Mouse (Mus musculus) stomach, embryonic 16.5 days (tissue): ENCODE data around the gene Rdh16f1. TPM values are rescaled to one million over a fixed set of nuclear protein-coding genes. Genes with fewer than 3 reads are reported as not detected.
"Not testable (repeated sequence)": the region's sequence is repeated elsewhere in the genome, so short reads cannot be mapped to it uniquely, and the experiment has no call there.

Experiments
- ATAC-seq: fragments of 200-750 bp; cut with Nextera tagmentation; 2 replicates; pipeline ENCODE4 v1.8.0; 2017; ENCODE audit warnings: moderate number of reproducible peaks, moderate TSS enrichment; ENCODE audit not compliant: insufficient read depth, low FRiP score
- H3K27ac ChIP-seq: fragments of 300-500 bp; sonication (generic); 2 replicates; pipeline ENCODE4 v1.5.1; 2014; ENCODE audit warnings: low read length
- H3K27me3 ChIP-seq: fragments of 300-500 bp; sonication (generic); 2 replicates; pipeline ENCODE4 v1.6.1; 2014; ENCODE audit warnings: low read length, control low read depth, mixed read lengths; ENCODE audit not compliant: control insufficient read depth, insufficient read depth
- H3K36me3 ChIP-seq: fragments of 300-500 bp; sonication (generic); 2 replicates; pipeline ENCODE4 v1.6.1; 2014; ENCODE audit warnings: low read length; ENCODE audit not compliant: control insufficient read depth, insufficient read depth
- H3K4me1 ChIP-seq: fragments of 300-500 bp; sonication (generic); 2 replicates; pipeline ENCODE4 v1.6.1; 2014; ENCODE audit warnings: low read length, control low read depth, mixed read lengths; ENCODE audit not compliant: control insufficient read depth, insufficient read depth
- H3K4me2 ChIP-seq: fragments of 300-500 bp; sonication (generic); 2 replicates; pipeline ENCODE4 v1.6.1; 2014; ENCODE audit warnings: low read depth, low read length, mixed read lengths
- H3K4me3 ChIP-seq: fragments of 300-500 bp; sonication (generic); replicated peaks from 2 replicates; pipeline ENCODE4 v1.5.1; 2014; ENCODE audit warnings: mild to moderate bottlenecking, low read length
- H3K9ac ChIP-seq: fragments of 300-500 bp; sonication (generic); 2 replicates; pipeline ENCODE4 v1.6.1; 2014; ENCODE audit warnings: low read length
- H3K9me3 ChIP-seq: fragments of 300-500 bp; sonication (generic); replicated peaks from 2 replicates; pipeline ENCODE4 v1.6.1; 2016; ENCODE audit warnings: low read length, control low read depth; ENCODE audit not compliant: control insufficient read depth
- WGBS: fragments of 180-500 bp; shearing (Covaris S2); extraction: QIAGEN DNeasy Blood & Tissue Kit; methylation state at CpG from one replicate; pipeline ENCODE4 v1.1.7; 2014; 5-methylcytosine and 5-hydroxymethylcytosine counted together
- polyA plus RNA-seq: library from polyadenylated mRNA; unstranded; fragments of >200 nt; fragmentation: Nextera tagmentation; extraction: Ambion mirVana; gene quantifications from 2 replicates; pipeline ENCODE4 v1.2.1, GENCODE M21; 2015

The Rdh16f1 gene
- polyA plus RNA-seq, 1 experiment from 2014 or later = 0.23 TPM

- Histone ChIP-seq H3K9me3 (0 out of 2 replicates have a peak, but pooled peaks cover 1% of the 10 kb centered on the region), H3K27me3 (no peaks in the 10 kb centered on the region), H3K9ac (no peak overlapping the region), H3K4me2 (no peak overlapping the region), H3K4me1 (no peaks in the 10 kb centered on the region), H3K36me3 (no peaks in the 10 kb centered on the region), H3K27ac (no peak overlapping the region), H3K4me3 (no peak overlapping the region)
- 65% methylated on average over 2 of the region's 2 CpGs for WGBS
- ATAC-seq = no peak
These were observed 42.0 kb downstream of the Rdh16f1 start for GRCm38 (mm10) chr10:127801612-127802011.

DNA sequence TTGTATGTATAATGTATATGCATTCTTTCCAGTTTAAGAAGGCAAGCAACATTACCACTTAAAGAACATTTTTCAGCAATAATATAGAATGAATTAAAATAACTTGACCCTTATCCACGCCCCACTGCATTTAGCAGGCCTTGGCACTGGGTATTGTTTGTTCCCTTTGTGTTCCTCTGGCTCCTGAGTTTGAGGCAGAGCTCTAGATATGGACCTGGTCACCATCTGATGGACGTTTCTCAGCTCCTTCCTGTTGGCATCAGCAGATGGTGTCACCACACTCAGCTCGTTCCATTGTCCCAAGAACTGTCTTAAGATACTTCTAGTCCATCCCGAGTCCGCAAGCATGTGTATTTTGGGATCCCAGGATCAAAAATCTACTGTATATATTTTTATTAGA is 42.6 kb downstream of the Rdh16f1 start:
- H3K36me3 ChIP-seq = no peaks in the 10 kb centered on the region
- H3K9ac ChIP-seq = no peak overlapping the region
- no peaks in the 10 kb centered on the region for H3K27me3 ChIP-seq
- no peak for ATAC-seq
- H3K9me3 ChIP-seq = no peaks in the 10 kb centered on the region
- no peak overlapping the region for H3K27ac ChIP-seq
- H3K4me1 ChIP-seq = no peaks in the 10 kb centered on the region
- no peak overlapping the region for H3K4me3 ChIP-seq
- no peak overlapping the region for H3K4me2 ChIP-seq
- WGBS = 77% methylated on average over 5 of the region's 5 CpGs

GRCm38 (mm10) chr10:127804416-127804815 is 44.8 kb downstream of the Rdh16f1 start:
- 61% methylated on average over 7 of the region's 7 CpGs for WGBS
- no peaks in the 10 kb centered on the region for H3K27me3 ChIP-seq
- H3K9me3 ChIP-seq = no peaks in the 10 kb centered on the region
- H3K27ac ChIP-seq = no peak overlapping the region
- no peaks in the 10 kb centered on the region for H3K36me3 ChIP-seq
- ATAC-seq = no peak
- no peak overlapping the region for H3K4me2 ChIP-seq
- no peak overlapping the region for H3K9ac ChIP-seq
- no peak overlapping the region for H3K4me3 ChIP-seq
- no peaks in the 10 kb centered on the region for H3K4me1 ChIP-seq

- Histone ChIP-seq H3K4me2 (no peak overlapping the region), H3K4me3 (no peak overlapping the region), H3K9me3 (no peaks in the 10 kb centered on the region), H3K36me3 (no peaks in the 10 kb centered on the region), H3K27ac (no peak overlapping the region), H3K27me3 (no peaks in the 10 kb centered on the region), H3K4me1 (no peaks in the 10 kb centered on the region), H3K9ac (no peak overlapping the region)
- no peak for ATAC-seq
These were observed 56.3 kb downstream of the Rdh16f1 start for GRCm38 (mm10) chr10:127815888-127816287.

GRCm38 (mm10) chr10:127817268-127817910 is 57.8 kb downstream of the Rdh16f1 start:
- 59% methylated on average over 4 of the region's 4 CpGs for WGBS

DNA sequence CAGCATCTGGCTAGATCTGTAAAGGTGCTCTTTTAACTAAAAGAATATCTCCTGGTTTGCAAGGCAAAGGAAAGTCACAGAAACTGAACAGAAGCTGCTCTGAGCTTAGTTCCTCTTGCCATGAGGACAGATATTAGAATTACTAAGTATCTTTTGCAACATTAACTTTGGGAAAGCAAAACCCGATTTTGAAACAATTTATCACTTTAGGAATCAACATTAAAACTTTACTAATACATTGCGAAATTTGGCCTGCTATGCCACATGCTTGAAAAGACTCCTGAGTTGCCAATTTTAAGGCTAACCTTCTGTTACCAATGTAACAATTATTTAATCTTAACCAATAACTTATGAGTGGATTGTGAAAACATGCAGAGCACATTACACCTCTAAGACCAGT is 62.2 kb downstream of the Rdh16f1 start:
- H3K27ac ChIP-seq, ATAC-seq, H3K9me3 ChIP-seq, H3K9ac ChIP-seq, H3K36me3 ChIP-seq, H3K4me2 ChIP-seq, H3K27me3 ChIP-seq, H3K4me1 ChIP-seq, H3K4me3 ChIP-seq: not testable (repeated sequence)
- 84% methylated on average over 2 of the region's 2 CpGs for WGBS

More at GRCm38 (mm10) chr10:127817268-127817910, 57.8 kb downstream of the Rdh16f1 start:
- H3K36me3 ChIP-seq, H3K27me3 ChIP-seq, H3K9ac ChIP-seq, ATAC-seq, H3K4me1 ChIP-seq, H3K4me3 ChIP-seq, H3K27ac ChIP-seq, H3K4me2 ChIP-seq, H3K9me3 ChIP-seq: not testable (repeated sequence)

- H3K4me3 ChIP-seq = no peak overlapping the region
- no peak overlapping the region for H3K27ac ChIP-seq
- ATAC-seq = no peak
- 86% methylated on average over 6 of the region's 6 CpGs for WGBS
- no peaks in the 10 kb centered on the region for H3K9me3 ChIP-seq
- no peak overlapping the region for H3K4me2 ChIP-seq
- no peaks in the 10 kb centered on the region for H3K27me3 ChIP-seq
- no peaks in the 10 kb centered on the region for H3K4me1 ChIP-seq
- no peaks in the 10 kb centered on the region for H3K36me3 ChIP-seq
- H3K9ac ChIP-seq = no peak overlapping the region
These were observed 65.8 kb downstream of the Rdh16f1 start for GRCm38 (mm10) chr10:127825386-127825785.

- Histone ChIP-seq H3K9ac (no peak overlapping the region), H3K27me3 (no peaks in the 10 kb centered on the region), H3K4me1 (no peaks in the 10 kb centered on the region), H3K9me3 (no peaks in the 10 kb centered on the region), H3K36me3 (no peaks in the 10 kb centered on the region), H3K4me2 (no peak overlapping the region), H3K4me3 (no peak overlapping the region), H3K27ac (no peak overlapping the region)
- WGBS = 70% methylated on average over 3 of the region's 3 CpGs
- no peak for ATAC-seq
These were observed 69.5 kb downstream of the Rdh16f1 start for GRCm38 (mm10) chr10:127829121-127829520.

DNA sequence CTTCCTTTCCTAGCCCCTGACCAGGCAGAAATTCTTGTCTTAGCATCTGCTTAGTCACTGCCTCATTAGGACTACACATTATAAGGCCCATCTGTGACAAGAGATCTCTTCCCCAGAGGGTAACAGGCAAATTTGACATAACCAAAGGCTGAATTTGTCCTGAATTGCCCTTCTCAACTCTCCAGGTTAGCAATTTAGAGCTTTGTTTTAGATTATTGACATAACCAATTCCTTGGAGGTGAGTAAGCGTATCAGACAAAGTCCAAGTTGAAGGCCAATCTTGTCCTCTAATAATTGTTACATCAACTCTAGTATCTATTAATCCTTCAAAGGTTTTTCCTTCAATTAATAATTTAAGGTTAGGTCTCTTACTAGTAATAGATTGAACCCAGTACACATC is 74.6 kb downstream of the Rdh16f1 start:
- not testable (repeated sequence) for H3K9me3 ChIP-seq, H3K4me2 ChIP-seq, H3K4me1 ChIP-seq, H3K4me3 ChIP-seq, H3K9ac ChIP-seq, H3K27me3 ChIP-seq, ATAC-seq, H3K36me3 ChIP-seq, H3K27ac ChIP-seq
- WGBS = 92% methylated on average over 1 of the region's 1 CpGs
